Mouse (Mus musculus): ENCODE results near the gene Tnk1. TPM values are rescaled to one million over a fixed set of nuclear protein-coding genes. Genes with fewer than 3 reads are reported as not detected.

The Tnk1 gene
- polyA plus RNA-seq (2015; fragmentation: Nextera tagmentation; extraction: Ambion mirVana), result 0.10 and 0.28 TPM in 2 replicates

- peaks cover 12% of the 10 kb centered on the region; the same call in 1 of the 2 replicates for H3K27me3 ChIP-seq (replicated peaks)
- no peak within 1 kb of the TSS for H3K27ac ChIP-seq
- H3K9me3 ChIP-seq, result no peaks in the 10 kb centered on the region
- 22% methylated on average over 30 of the region's 30 CpGs for WGBS
- ATAC-seq (replicated peaks), result no peak
- H3K4me2 ChIP-seq, result no peak within 1 kb of the TSS
- H3K4me1 ChIP-seq, result no peaks in the 10 kb centered on the region; the same call in 1 of the 2 replicates
- no peak within 1 kb of the TSS for H3K4me3 ChIP-seq
- no peaks in the 10 kb centered on the region for H3K36me3 ChIP-seq (replicated peaks)
- H3K9ac ChIP-seq, result no peak within 1 kb of the TSS
Measured at GRCm38 (mm10) chr11:69858113-69858998, at the start of gene Tnk1. Gene Tnk1 (minus strand): TSS chr11:69858730.

DNA sequence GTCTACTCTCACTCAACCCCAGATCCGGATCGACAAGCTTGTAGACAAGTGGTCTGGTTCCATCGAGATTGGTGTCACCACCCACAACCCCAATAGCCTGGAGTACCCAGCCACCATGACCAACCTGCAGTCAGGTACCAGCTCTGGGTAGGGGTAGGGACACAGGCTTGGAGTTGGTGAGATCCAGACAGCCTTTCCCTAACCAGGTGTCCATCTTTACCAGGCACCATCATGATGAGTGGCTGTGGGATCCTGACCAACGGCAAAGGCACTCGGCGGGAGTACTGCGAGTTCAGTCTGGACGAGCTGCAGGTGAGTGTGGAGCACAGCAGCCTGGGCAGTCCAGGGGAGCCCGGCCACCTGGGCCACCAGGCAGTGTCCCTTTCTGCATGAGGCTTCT, 45.8 kb upstream of the Tnk1 start:
- H3K36me3 ChIP-seq (replicated peaks), result peaks cover 51% of the 10 kb centered on the region
- no peaks in the 10 kb centered on the region for H3K9me3 ChIP-seq
- H3K9ac ChIP-seq, result no peak overlapping the region
- H3K4me1 ChIP-seq, result peaks cover 22% of the 10 kb centered on the region
- no peak overlapping the region for H3K4me2 ChIP-seq
- WGBS, result 98% methylated on average over 9 of the region's 9 CpGs
- no peaks in the 10 kb centered on the region for H3K27me3 ChIP-seq (replicated peaks)
- H3K4me3 ChIP-seq, result no peak overlapping the region
- ATAC-seq (replicated peaks), result no peak
- H3K27ac ChIP-seq, result no peak overlapping the region

GRCm38 (mm10) chr11:69902972-69903371, 44.4 kb upstream of the Tnk1 start:
- Histone ChIP-seq H3K4me3 (peak overlapping the region; percentile 92), H3K4me2 (peak overlapping the region; percentile 86), H3K9ac (peak overlapping the region; percentile 84; the same call in 1 of the 2 replicates)

GRCm38 (mm10) chr11:69901993-69902392, 43.5 kb upstream of the Tnk1 start:
- H3K9ac ChIP-seq, result peak overlapping the region; percentile 84
- peak overlapping the region; percentile 93 for H3K27ac ChIP-seq
- no peak for ATAC-seq (replicated peaks)
- WGBS, result under 1% methylated on average over 38 of the region's 39 CpGs
- H3K4me3 ChIP-seq, result peak overlapping the region; percentile 92
- H3K4me2 ChIP-seq, result peak overlapping the region; percentile 86
- H3K9me3 ChIP-seq, result no peaks in the 10 kb centered on the region
- H3K4me1 ChIP-seq, result peaks cover 34% of the 10 kb centered on the region
- H3K27me3 ChIP-seq (replicated peaks), result no peaks in the 10 kb centered on the region
- H3K36me3 ChIP-seq (replicated peaks), result peaks cover 27% of the 10 kb centered on the region

More at GRCm38 (mm10) chr11:69902972-69903371, 44.4 kb upstream of the Tnk1 start:
- Histone ChIP-seq H3K27me3 (replicated peaks) (no peaks in the 10 kb centered on the region), H3K9me3 (no peaks in the 10 kb centered on the region), H3K27ac (no peak overlapping the region), H3K4me1 (peaks cover 34% of the 10 kb centered on the region), H3K36me3 (replicated peaks) (peaks cover 37% of the 10 kb centered on the region)
- ATAC-seq (replicated peaks), result no peak
- 90% methylated on average over 13 of the region's 13 CpGs for WGBS

DNA sequence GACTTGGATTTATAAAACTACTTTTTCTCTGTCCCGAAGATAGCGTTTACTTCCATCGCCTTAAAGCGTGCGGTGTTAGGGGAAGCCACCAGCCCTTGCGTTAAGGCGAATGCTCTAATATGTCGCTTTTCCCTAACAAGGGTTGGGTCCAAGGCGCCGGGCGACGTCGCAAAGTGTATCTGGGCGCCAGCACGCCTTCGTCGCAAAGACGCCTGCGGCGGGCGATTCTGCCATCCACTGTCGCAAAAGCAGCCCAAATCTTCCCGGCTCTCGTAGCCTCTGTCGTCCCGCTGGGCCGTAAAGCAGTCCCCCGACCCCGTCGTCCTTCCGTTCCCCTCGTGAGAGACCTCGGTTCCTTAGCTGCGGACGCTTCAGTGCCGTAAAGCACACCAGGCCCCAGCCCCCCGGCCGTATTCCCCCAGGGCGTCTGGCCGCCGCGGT, 42.9 kb upstream of the Tnk1 start:
- peak overlapping the region; percentile 92 for H3K4me3 ChIP-seq
- H3K27ac ChIP-seq, result peak overlapping the region; percentile 93
- peak overlapping the region; percentile 86 for H3K4me2 ChIP-seq
- H3K36me3 ChIP-seq (replicated peaks), result peaks cover 22% of the 10 kb centered on the region
- H3K27me3 ChIP-seq (replicated peaks), result no peaks in the 10 kb centered on the region
- H3K4me1 ChIP-seq, result peaks cover 34% of the 10 kb centered on the region
- H3K9me3 ChIP-seq, result no peaks in the 10 kb centered on the region
- peak overlapping the region; percentile 84 for H3K9ac ChIP-seq
- WGBS, result under 1% methylated on average over 42 of the region's 42 CpGs
- peak; percentile 81 for ATAC-seq (replicated peaks)

- under 1% methylated on average over 38 of the region's 38 CpGs for WGBS
- H3K27me3 ChIP-seq (replicated peaks), result no peaks in the 10 kb centered on the region
- peak within 1 kb of the TSS; percentile 93 for H3K27ac ChIP-seq
- peak within 1 kb of the TSS; percentile 86 for H3K4me2 ChIP-seq
- peak; percentile 96 for ATAC-seq (replicated peaks)
- H3K4me1 ChIP-seq, result peaks cover 34% of the 10 kb centered on the region
- H3K9me3 ChIP-seq, result no peaks in the 10 kb centered on the region
- peaks cover 15% of the 10 kb centered on the region for H3K36me3 ChIP-seq (replicated peaks)
- peak within 1 kb of the TSS; percentile 92 for H3K4me3 ChIP-seq
- H3K9ac ChIP-seq, result peak within 1 kb of the TSS; percentile 84
Measured at GRCm38 (mm10) chr11:69900471-69901405, 42.2 kb upstream of the Tnk1 start, which contains the start of the genes 2810408A11Rik and Neurl4. Gene 2810408A11Rik (minus strand): TSS chr11:69900987. Gene Neurl4 (plus strand): TSS chr11:69901072.

DNA sequence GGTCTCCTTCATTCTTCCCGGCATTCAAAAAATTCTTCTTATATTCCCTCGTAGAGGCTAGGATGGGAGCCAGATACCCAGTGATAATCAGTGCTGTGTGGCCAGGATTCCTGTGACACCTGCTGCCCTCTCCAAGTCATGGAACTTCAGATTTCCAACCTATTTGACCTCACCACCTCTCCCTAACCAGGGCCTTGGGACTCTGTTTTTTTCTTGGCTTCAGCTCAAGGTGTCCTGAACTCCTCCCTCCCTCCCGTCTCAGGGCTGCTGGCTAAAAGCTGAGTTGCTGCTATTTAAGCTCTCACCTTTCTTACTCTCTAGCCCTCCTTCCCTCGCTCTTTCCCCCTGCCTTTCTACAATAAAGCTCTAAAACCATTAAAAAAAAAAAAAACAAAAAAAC, 41.3 kb upstream of the Tnk1 start:
- H3K4me1 ChIP-seq, result peaks cover 34% of the 10 kb centered on the region
- H3K4me2 ChIP-seq, result peak overlapping the region; percentile 86
- ATAC-seq (replicated peaks), result no peak
- H3K36me3 ChIP-seq (replicated peaks), result peaks cover 9% of the 10 kb centered on the region; the same call in 1 of the 2 replicates
- H3K9me3 ChIP-seq, result no peaks in the 10 kb centered on the region
- H3K4me3 ChIP-seq, result peak overlapping the region; percentile 92
- H3K27ac ChIP-seq, result peak overlapping the region; percentile 93
- WGBS, result 27% methylated on average over 4 of the region's 4 CpGs
- peak overlapping the region; percentile 84 for H3K9ac ChIP-seq
- H3K27me3 ChIP-seq (replicated peaks), result no peaks in the 10 kb centered on the region

GRCm38 (mm10) chr11:69895291-69895690, 36.8 kb upstream of the Tnk1 start, which contains the start of gene Acap1:
Gene Acap1 (minus strand): TSS chr11:69895539.
- H3K4me2 ChIP-seq, result no peak within 1 kb of the TSS
- H3K27me3 ChIP-seq (replicated peaks), result no peaks in the 10 kb centered on the region
- no peaks in the 10 kb centered on the region for H3K9me3 ChIP-seq
- no peak for ATAC-seq (replicated peaks)
- H3K4me1 ChIP-seq, result peaks cover 19% of the 10 kb centered on the region
- no peak within 1 kb of the TSS for H3K4me3 ChIP-seq
- no peaks in the 10 kb centered on the region for H3K36me3 ChIP-seq (replicated peaks)
- H3K27ac ChIP-seq, result no peak within 1 kb of the TSS
- 73% methylated on average over 4 of the region's 4 CpGs for WGBS
- no peak within 1 kb of the TSS for H3K9ac ChIP-seq

- no peaks in the 10 kb centered on the region for H3K9me3 ChIP-seq
- H3K4me3 ChIP-seq, result no peak overlapping the region
- no peaks in the 10 kb centered on the region for H3K27me3 ChIP-seq (replicated peaks)
- no peak for ATAC-seq (replicated peaks)
- H3K4me1 ChIP-seq, result peaks cover 16% of the 10 kb centered on the region
- H3K36me3 ChIP-seq (replicated peaks), result no peaks in the 10 kb centered on the region
- no peak overlapping the region for H3K4me2 ChIP-seq
- WGBS, result 83% methylated on average over 5 of the region's 5 CpGs
- no peak overlapping the region for H3K9ac ChIP-seq
- no peak overlapping the region for H3K27ac ChIP-seq
Measured at GRCm38 (mm10) chr11:69894671-69895070, 36.1 kb upstream of the Tnk1 start.

GRCm38 (mm10) chr11:69891482-69891881, 33.0 kb upstream of the Tnk1 start:
- ATAC-seq (replicated peaks), result no peak
- Histone ChIP-seq H3K4me1 (no peaks in the 10 kb centered on the region), H3K4me3 (no peak overlapping the region), H3K9ac (no peak overlapping the region), H3K27me3 (replicated peaks) (no peaks in the 10 kb centered on the region), H3K36me3 (replicated peaks) (no peaks in the 10 kb centered on the region), H3K4me2 (no peak overlapping the region), H3K9me3 (no peaks in the 10 kb centered on the region), H3K27ac (no peak overlapping the region)
- WGBS, result 78% methylated on average over 4 of the region's 4 CpGs

DNA sequence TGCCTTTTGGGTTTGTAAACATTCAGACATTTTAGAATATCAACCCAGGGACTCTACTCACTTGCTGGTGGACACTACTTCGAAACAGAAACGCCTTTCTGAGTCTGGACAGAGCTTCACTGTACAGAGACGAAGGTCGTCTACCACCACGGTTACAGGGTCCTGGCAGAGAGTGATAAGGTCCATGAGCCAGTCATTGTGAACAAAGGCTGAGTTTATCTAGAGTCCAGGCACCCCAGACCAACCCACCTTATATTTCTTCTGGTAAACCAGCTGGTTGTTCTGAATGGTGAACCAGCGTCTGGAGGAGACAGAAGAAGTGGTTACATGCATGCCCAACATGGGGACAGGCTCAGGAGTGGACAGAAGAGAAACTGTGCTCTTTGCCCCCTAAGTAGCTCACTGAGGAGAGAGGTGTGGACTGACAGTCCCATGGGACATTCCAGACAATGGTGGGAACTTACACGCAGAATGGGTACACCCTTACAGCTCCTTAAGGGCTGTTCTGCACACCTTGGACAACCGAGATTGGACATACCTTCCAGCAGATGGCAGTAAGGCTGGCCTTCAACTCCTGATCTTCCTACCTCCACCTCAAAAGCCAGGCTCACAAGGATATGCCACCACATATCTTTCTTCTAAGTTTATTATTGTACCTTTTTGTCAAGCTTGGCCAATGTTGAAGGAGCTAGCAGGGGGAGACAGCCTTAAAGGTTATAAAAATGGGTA, 28.5 kb upstream of the Tnk1 start:
- Histone ChIP-seq H3K36me3 (replicated peaks) (no peaks in the 10 kb centered on the region), H3K9me3 (no peaks in the 10 kb centered on the region), H3K4me2 (no peak overlapping the region), H3K27ac (no peak overlapping the region), H3K4me1 (no peaks in the 10 kb centered on the region), H3K4me3 (no peak overlapping the region), H3K9ac (no peak overlapping the region), H3K27me3 (replicated peaks) (0 out of 2 replicates have a peak, but pooled peaks cover 3% of the 10 kb centered on the region)
- no peak for ATAC-seq (replicated peaks)
- 78% methylated on average over 8 of the region's 8 CpGs for WGBS
